Mouse (Mus musculus): ENCODE measurements at regions not wholly inside any gene's neighbourhood (a gene's known extent, or its start where the extent isn't known, plus 50 kb on each side); places are given as distances from the start of the nearest gene placed in this dataset.

DNA sequence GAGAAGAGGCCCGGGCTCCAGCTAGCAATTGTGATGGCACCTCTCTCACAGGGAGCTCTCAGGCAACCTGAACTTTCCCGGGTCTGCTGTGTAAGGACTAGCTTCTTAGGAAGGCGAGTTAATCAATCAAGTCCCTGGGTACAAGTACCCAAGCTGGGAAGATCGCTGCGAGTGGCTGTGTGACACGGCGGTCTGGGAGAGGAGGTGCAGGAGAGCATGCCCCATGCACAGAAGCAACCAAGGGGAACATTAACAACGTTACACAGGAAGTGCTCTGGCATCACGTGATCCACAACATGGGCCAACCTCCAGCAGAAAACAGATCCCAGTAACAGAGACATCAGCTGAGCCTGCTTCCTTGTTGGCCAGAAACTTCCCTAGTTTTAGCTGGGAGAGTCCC is 311.4 kb upstream of the Rtl1 start:
- Histone ChIP-seq H3K9me3 (ENCODE audit: control insufficient read depth, low read length) (no peaks in the 10 kb centered on the region), H3K9ac (replicated peaks; ENCODE audit: low read depth, low read length) (no peak overlapping the region), H3K4me1 (ENCODE audit: control insufficient read depth, insufficient read depth, low read length) (0 out of 2 replicates have a peak, but pooled peaks cover 5% of the 10 kb centered on the region), H3K27ac (ENCODE audit: low read depth, low read length) (no peak overlapping the region), H3K27me3 (ENCODE audit: control insufficient read depth, insufficient read depth, low read length) (no peaks in the 10 kb centered on the region), H3K4me2 (ENCODE audit: low read depth, low read length) (no peak overlapping the region), H3K36me3 (ENCODE audit: control insufficient read depth, insufficient read depth, low read length) (no peaks in the 10 kb centered on the region), H3K4me3 (ENCODE audit: low read depth, low read length) (no peak overlapping the region)
- ATAC-seq (ENCODE audit: low read depth): no peak
- WGBS: 55% methylated on average over 9 of the region's 9 CpGs

DNA sequence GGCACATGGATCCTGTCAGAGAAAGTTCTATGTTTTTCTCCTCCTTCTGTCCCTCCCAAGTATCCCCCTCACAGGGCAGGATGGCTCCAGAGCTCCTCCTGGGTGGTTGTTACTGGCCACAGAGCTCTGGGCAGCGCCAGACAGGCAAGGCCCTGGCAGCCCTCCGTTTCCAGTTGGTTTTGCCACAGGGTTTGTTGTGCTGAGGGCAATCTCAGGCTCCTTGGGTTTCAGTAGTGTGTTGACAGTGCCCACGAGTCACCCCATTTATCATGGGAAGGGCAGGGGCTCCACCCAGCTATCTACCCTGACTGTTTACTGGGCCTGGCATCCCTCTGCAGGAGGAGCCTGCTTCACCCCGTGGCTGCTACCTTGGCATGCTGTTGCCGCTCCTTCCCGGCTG is 317.6 kb upstream of the Rtl1 start:
- Histone ChIP-seq H3K27ac (ENCODE audit: low read depth, low read length) (no peak overlapping the region), H3K4me1 (ENCODE audit: control insufficient read depth, insufficient read depth, low read length) (no peaks in the 10 kb centered on the region), H3K27me3 (ENCODE audit: control insufficient read depth, insufficient read depth, low read length) (no peaks in the 10 kb centered on the region), H3K4me2 (ENCODE audit: low read depth, low read length) (no peak overlapping the region), H3K36me3 (ENCODE audit: control insufficient read depth, insufficient read depth, low read length) (no peaks in the 10 kb centered on the region), H3K4me3 (ENCODE audit: low read depth, low read length) (no peak overlapping the region), H3K9ac (replicated peaks; ENCODE audit: low read depth, low read length) (no peak overlapping the region), H3K9me3 (ENCODE audit: control insufficient read depth, low read length) (no peaks in the 10 kb centered on the region)
- no peak for ATAC-seq (ENCODE audit: low read depth)
- WGBS: 82% methylated on average over 6 of the region's 6 CpGs

DNA sequence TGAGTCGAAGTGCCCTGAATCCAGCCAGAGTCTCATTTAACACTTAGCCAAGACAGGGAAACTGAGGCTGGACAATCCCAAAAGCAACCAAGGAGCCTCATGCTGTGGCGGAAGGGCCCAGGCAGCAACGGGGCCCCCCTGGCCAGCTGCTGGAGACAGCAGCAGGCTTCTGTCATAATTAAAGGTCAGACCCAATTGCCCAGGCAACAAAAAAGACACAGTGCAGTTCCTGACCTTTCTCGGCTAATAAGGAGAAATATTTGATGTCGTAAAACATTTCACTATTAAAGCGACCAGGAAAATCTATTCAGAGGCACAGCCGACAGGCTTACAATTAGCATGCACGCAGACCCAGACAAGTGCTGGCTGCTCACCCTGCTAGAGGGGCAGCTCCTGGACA is 318.8 kb upstream of the Rtl1 start:
- WGBS: 44% methylated on average over 8 of the region's 8 CpGs
- Histone ChIP-seq H3K27me3 (ENCODE audit: control insufficient read depth, insufficient read depth, low read length) (no peaks in the 10 kb centered on the region), H3K4me3 (ENCODE audit: low read depth, low read length) (no peak overlapping the region), H3K4me2 (ENCODE audit: low read depth, low read length) (no peak overlapping the region), H3K9me3 (ENCODE audit: control insufficient read depth, low read length) (no peaks in the 10 kb centered on the region), H3K4me1 (ENCODE audit: control insufficient read depth, insufficient read depth, low read length) (no peaks in the 10 kb centered on the region), H3K9ac (replicated peaks; ENCODE audit: low read depth, low read length) (no peak overlapping the region), H3K27ac (ENCODE audit: low read depth, low read length) (no peak overlapping the region), H3K36me3 (ENCODE audit: control insufficient read depth, insufficient read depth, low read length) (no peaks in the 10 kb centered on the region)
- ATAC-seq (ENCODE audit: low read depth): no peak

DNA sequence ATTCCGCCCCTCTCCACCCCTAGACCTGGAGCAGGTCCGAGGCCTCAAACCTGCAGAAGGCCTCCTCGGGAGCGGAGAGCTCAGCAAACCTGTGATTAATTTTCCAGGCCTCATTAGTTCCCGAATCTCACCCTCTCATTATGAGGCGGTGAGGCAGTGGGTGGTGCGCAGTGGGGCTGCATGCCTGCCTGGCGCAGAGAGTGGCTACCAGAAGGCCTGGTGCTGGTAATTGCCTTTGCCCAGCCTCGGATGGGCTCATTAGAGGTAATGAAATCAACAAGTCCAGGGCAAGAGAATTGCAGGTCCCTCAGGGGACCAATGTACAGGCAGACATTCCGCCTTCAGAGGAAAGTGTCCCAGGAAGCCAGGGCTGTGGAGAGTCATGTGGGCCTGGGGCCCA is 322.0 kb upstream of the Rtl1 start:
- H3K27me3 ChIP-seq (ENCODE audit: control insufficient read depth, insufficient read depth, low read length): no peaks in the 10 kb centered on the region
- no peak overlapping the region for H3K27ac ChIP-seq (ENCODE audit: low read depth, low read length)
- ATAC-seq (ENCODE audit: low read depth): no peak
- no peak overlapping the region for H3K9ac ChIP-seq (replicated peaks; ENCODE audit: low read depth, low read length)
- no peaks in the 10 kb centered on the region for H3K4me1 ChIP-seq (ENCODE audit: control insufficient read depth, insufficient read depth, low read length)
- H3K36me3 ChIP-seq (ENCODE audit: control insufficient read depth, insufficient read depth, low read length): no peaks in the 10 kb centered on the region
- H3K4me3 ChIP-seq (ENCODE audit: low read depth, low read length): no peak overlapping the region
- H3K9me3 ChIP-seq (ENCODE audit: control insufficient read depth, low read length): no peaks in the 10 kb centered on the region
- H3K4me2 ChIP-seq (ENCODE audit: low read depth, low read length): no peak overlapping the region
- WGBS: 62% methylated on average over 10 of the region's 10 CpGs

DNA sequence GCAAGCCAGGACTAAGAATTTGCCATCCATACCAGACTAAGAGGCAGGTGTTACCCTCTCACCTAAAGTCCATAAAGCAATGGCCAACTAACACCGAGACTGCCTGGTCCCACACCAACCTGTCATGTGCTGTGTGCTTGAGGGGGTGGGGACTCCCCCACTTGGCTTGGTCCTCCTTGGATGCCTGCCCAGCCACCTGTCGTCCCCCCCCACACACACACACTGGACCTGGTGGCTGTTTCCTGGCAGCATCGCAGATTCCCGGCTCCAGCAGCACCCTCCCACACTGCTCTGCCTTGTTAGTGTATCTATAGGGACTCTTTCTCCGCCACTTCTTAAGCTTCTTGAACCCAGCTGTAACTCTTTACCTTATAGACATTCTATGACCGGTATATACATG is 325.7 kb upstream of the Rtl1 start:
- Histone ChIP-seq H3K4me2 (ENCODE audit: low read depth, low read length) (no peak overlapping the region), H3K4me1 (ENCODE audit: control insufficient read depth, insufficient read depth, low read length) (no peaks in the 10 kb centered on the region), H3K9me3 (ENCODE audit: control insufficient read depth, low read length) (no peaks in the 10 kb centered on the region), H3K27me3 (ENCODE audit: control insufficient read depth, insufficient read depth, low read length) (no peaks in the 10 kb centered on the region), H3K36me3 (ENCODE audit: control insufficient read depth, insufficient read depth, low read length) (no peaks in the 10 kb centered on the region), H3K27ac (ENCODE audit: low read depth, low read length) (no peak overlapping the region), H3K4me3 (ENCODE audit: low read depth, low read length) (no peak overlapping the region), H3K9ac (replicated peaks; ENCODE audit: low read depth, low read length) (no peak overlapping the region)
- WGBS: 86% methylated on average over 6 of the region's 6 CpGs
- ATAC-seq (ENCODE audit: low read depth): no peak

DNA sequence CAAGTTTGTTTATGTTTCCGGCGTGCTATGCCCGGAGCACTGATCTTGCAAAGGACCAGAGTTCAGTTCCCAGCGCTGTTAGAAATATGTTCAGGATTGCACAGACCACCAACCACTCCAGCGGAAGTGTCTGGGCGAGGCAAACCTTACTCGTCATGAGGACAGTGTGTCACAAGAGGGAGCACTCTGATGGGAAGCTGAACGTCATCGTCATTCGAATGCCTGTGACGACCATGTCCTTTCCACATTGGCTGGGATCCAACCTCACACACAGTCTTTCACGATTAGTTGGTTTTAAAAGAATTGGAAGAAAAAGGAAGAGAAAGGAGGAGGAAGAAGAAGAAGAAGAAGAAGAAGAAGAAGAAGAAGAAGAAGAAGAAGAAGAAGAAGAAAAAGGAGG is 326.5 kb upstream of the Rtl1 start:
- ATAC-seq (ENCODE audit: low read depth): no peak
- H3K9me3 ChIP-seq (ENCODE audit: control insufficient read depth, low read length): no peaks in the 10 kb centered on the region
- H3K4me2 ChIP-seq (ENCODE audit: low read depth, low read length): no peak overlapping the region
- no peak overlapping the region for H3K27ac ChIP-seq (ENCODE audit: low read depth, low read length)
- no peaks in the 10 kb centered on the region for H3K27me3 ChIP-seq (ENCODE audit: control insufficient read depth, insufficient read depth, low read length)
- H3K4me3 ChIP-seq (ENCODE audit: low read depth, low read length): no peak overlapping the region
- no peaks in the 10 kb centered on the region for H3K4me1 ChIP-seq (ENCODE audit: control insufficient read depth, insufficient read depth, low read length)
- WGBS: 51% methylated on average over 12 of the region's 12 CpGs
- H3K9ac ChIP-seq (replicated peaks; ENCODE audit: low read depth, low read length): no peak overlapping the region
- H3K36me3 ChIP-seq (ENCODE audit: control insufficient read depth, insufficient read depth, low read length): no peaks in the 10 kb centered on the region

DNA sequence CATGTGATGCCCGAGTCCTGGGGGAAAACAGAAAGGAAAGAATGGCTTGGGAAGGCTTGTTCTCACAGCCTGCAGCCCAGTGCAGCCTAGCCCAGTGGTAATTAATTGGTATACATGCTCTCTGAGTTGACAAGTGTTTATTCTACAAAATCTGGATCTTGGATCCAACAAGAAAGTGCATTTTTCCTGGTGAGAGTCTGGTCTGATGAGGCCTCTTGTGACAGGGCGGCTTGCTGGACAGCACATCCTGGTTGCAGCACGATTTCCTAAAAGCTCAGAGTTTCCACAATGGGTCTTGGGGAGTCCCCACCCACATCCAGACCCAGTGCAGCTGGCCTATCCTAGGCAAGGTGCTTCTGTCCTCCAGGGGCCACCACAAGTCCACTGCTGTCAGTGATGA is 332.7 kb upstream of the Dio3 start:
- WGBS: 92% methylated on average over 3 of the region's 3 CpGs
- Histone ChIP-seq H3K9ac (replicated peaks; ENCODE audit: low read depth, low read length) (no peak overlapping the region), H3K27ac (ENCODE audit: low read depth, low read length) (no peak overlapping the region), H3K4me1 (ENCODE audit: control insufficient read depth, insufficient read depth, low read length) (no peaks in the 10 kb centered on the region), H3K27me3 (ENCODE audit: control insufficient read depth, insufficient read depth, low read length) (no peaks in the 10 kb centered on the region), H3K36me3 (ENCODE audit: control insufficient read depth, insufficient read depth, low read length) (no peaks in the 10 kb centered on the region), H3K4me3 (ENCODE audit: low read depth, low read length) (no peak overlapping the region), H3K9me3 (ENCODE audit: control insufficient read depth, low read length) (no peaks in the 10 kb centered on the region), H3K4me2 (ENCODE audit: low read depth, low read length) (no peak overlapping the region)
- ATAC-seq (ENCODE audit: low read depth): no peak

DNA sequence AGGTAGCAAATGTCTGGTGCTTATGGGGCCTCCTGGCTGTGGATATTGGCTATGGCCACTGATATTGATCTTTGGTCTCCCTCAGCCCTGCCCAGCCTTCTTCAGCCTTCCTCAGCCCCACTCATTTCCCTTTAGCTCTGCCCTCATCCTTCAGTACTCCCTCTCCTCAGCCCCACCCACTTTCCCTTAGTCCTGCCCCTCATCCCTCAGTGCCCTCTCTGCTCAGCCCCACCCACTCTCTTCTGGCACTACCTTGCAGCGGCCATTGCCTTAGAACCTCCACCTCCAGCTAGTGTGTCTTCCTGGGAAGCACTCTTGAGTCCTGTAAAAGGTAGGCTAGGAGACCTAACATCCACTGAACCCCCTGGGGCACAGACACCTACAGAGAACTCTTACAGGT is 331.9 kb upstream of the Dio3 start:
- Histone ChIP-seq H3K9me3 (ENCODE audit: control insufficient read depth, low read length) (no peaks in the 10 kb centered on the region), H3K4me3 (ENCODE audit: low read depth, low read length) (no peak overlapping the region), H3K27ac (ENCODE audit: low read depth, low read length) (no peak overlapping the region), H3K9ac (replicated peaks; ENCODE audit: low read depth, low read length) (no peak overlapping the region), H3K4me1 (ENCODE audit: control insufficient read depth, insufficient read depth, low read length) (no peaks in the 10 kb centered on the region), H3K27me3 (ENCODE audit: control insufficient read depth, insufficient read depth, low read length) (no peaks in the 10 kb centered on the region), H3K4me2 (ENCODE audit: low read depth, low read length) (no peak overlapping the region), H3K36me3 (ENCODE audit: control insufficient read depth, insufficient read depth, low read length) (no peaks in the 10 kb centered on the region)
- no peak for ATAC-seq (ENCODE audit: low read depth)
- WGBS: 40% methylated on average over 1 of the region's 1 CpGs

DNA sequence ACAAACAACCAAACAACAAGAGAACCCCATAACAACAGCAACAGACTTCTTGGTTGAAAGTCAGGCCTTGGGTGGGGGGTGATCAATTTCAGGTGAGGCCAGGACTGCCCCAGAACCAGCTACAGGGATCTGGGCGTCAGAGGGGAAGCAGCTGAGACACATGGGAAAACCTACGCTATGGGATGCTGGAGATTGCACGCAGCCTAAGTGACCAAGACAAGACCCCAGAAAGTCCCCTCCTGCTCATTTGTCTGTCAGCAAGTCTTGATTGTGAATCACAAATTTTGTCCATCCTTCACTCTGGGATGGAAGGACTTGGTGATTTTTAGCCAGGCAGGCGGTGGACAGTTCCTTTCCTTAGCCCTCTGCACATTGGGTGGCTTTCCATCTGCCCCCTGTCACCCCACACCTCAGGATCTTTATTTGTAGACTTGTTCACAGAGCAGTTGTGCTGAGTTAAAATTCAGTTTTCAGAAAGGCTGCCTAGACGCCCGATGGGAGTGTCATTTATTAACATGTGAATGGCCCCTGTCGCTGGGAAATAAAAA is 330.9 kb upstream of the Dio3 start:
- no peak for ATAC-seq (ENCODE audit: low read depth)
- Histone ChIP-seq H3K4me3 (ENCODE audit: low read depth, low read length) (no peak overlapping the region), H3K4me2 (ENCODE audit: low read depth, low read length) (no peak overlapping the region), H3K9me3 (ENCODE audit: control insufficient read depth, low read length) (no peaks in the 10 kb centered on the region), H3K4me1 (ENCODE audit: control insufficient read depth, insufficient read depth, low read length) (no peaks in the 10 kb centered on the region), H3K27me3 (ENCODE audit: control insufficient read depth, insufficient read depth, low read length) (no peaks in the 10 kb centered on the region), H3K9ac (replicated peaks; ENCODE audit: low read depth, low read length) (no peak overlapping the region), H3K36me3 (ENCODE audit: control insufficient read depth, insufficient read depth, low read length) (no peaks in the 10 kb centered on the region), H3K27ac (ENCODE audit: low read depth, low read length) (no peak overlapping the region)
- WGBS: 14% methylated on average over 7 of the region's 7 CpGs

All from neural tube, embryonic 14.5 days (tissue).